Mouse (Mus musculus) forebrain, embryonic 14.5 days (tissue): ENCODE results near the gene Gm4131. TPM values are rescaled to one million over a fixed set of nuclear protein-coding genes. Genes with fewer than 3 reads are reported as not detected.

Source experiments
- ATAC-seq: fragments of 200-750 bp; cut with Nextera tagmentation; 2 replicates; pipeline ENCODE4 v1.8.0; 2017; ENCODE audit warnings: mild to moderate bottlenecking, moderate library complexity
- DNase-seq: peaks from one replicate; pipeline ENCODE4 v3.0.0-alpha.2; 2015; ENCODE audit warnings: low spot score
- H3K27ac ChIP-seq: fragments of 300-500 bp; sonication (generic); 2 replicates; pipeline ENCODE4 v1.5.1; 2014; ENCODE audit warnings: low read depth, mild to moderate bottlenecking, control low read depth, low read length, moderate library complexity
- H3K27me3 ChIP-seq: fragments of 300-500 bp; sonication (generic); replicated peaks from 2 replicates; pipeline ENCODE4 v1.6.1; 2014; ENCODE audit warnings: low read length, control low read depth, mixed read lengths; ENCODE audit not compliant: control insufficient read depth, insufficient read depth
- H3K36me3 ChIP-seq: fragments of 300-500 bp; sonication (generic); 2 replicates; pipeline ENCODE4 v1.6.1; 2014; ENCODE audit warnings: low read length, control low read depth; ENCODE audit not compliant: control insufficient read depth, insufficient read depth
- H3K4me1 ChIP-seq: fragments of 300-500 bp; sonication (generic); 2 replicates; pipeline ENCODE4 v1.6.1; 2014; ENCODE audit warnings: antibody characterized with exemption, low read length, control low read depth; ENCODE audit not compliant: control insufficient read depth, insufficient read depth
- H3K4me2 ChIP-seq: fragments of 300-500 bp; sonication (generic); 2 replicates; pipeline ENCODE4 v1.6.1; 2014; ENCODE audit warnings: mild to moderate bottlenecking, control low read depth, low read length
- H3K4me3 ChIP-seq: fragments of 300-500 bp; sonication (generic); 2 replicates; pipeline ENCODE4 v1.5.1; 2014; ENCODE audit warnings: low read depth, low read length, control low read depth
- H3K9ac ChIP-seq: fragments of 300-500 bp; sonication (generic); 2 replicates; pipeline ENCODE4 v1.6.1; 2014; ENCODE audit warnings: mild to moderate bottlenecking, low read length, control low read depth, moderate library complexity
- H3K9me3 ChIP-seq: fragments of 300-500 bp; sonication (generic); replicated peaks from 2 replicates; pipeline ENCODE4 v1.6.1; 2016; ENCODE audit warnings: low read length, control low read depth, mixed read lengths; ENCODE audit not compliant: control insufficient read depth
- WGBS: fragments of 180-500 bp; shearing (Covaris S2); extraction: QIAGEN DNeasy Blood & Tissue Kit; methylation state at CpG from one replicate; pipeline ENCODE4 v1.1.7; 2014; 5-methylcytosine and 5-hydroxymethylcytosine counted together
- polyA plus RNA-seq: library from polyadenylated mRNA; unstranded; fragments of >200 nt; fragmentation: Nextera tagmentation; extraction: Ambion mirVana; gene quantifications from 2 replicates; pipeline ENCODE4 v1.2.1, GENCODE M21; 2014

Gene Gm4131
- polyA plus RNA-seq, 1 experiment from 2014 or later = not detected

DNA sequence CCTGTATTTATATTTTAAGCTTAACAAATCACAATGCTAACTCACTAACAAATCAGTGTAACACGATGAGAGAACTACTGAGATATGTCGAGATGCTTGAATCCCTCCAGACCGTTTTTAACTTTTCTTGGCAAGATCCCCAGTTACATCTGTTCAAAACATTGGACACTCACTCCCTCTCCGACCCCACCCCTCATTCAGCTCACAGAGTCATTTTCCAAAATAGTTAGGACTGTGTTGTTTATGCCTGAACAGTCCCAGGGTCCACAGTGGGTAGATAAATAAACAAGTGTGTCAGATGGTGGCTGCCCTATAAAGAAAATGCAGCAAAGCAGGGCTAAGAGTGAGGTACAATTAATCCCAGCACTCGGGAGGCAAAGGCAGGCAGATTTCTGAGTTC, 29.7 kb downstream of the Gm4131 start:
- no peak overlapping the region for H3K9ac ChIP-seq
- ATAC-seq = no peak
- DNase-seq = no peak
- no peaks in the 10 kb centered on the region for H3K9me3 ChIP-seq
- H3K27ac ChIP-seq = no peak overlapping the region
- WGBS = 80% methylated on average over 5 of the region's 5 CpGs
- no peak overlapping the region for H3K4me2 ChIP-seq
- H3K4me3 ChIP-seq = no peak overlapping the region
- H3K27me3 ChIP-seq = no peaks in the 10 kb centered on the region
- no peaks in the 10 kb centered on the region for H3K36me3 ChIP-seq
- no peaks in the 10 kb centered on the region for H3K4me1 ChIP-seq

DNA sequence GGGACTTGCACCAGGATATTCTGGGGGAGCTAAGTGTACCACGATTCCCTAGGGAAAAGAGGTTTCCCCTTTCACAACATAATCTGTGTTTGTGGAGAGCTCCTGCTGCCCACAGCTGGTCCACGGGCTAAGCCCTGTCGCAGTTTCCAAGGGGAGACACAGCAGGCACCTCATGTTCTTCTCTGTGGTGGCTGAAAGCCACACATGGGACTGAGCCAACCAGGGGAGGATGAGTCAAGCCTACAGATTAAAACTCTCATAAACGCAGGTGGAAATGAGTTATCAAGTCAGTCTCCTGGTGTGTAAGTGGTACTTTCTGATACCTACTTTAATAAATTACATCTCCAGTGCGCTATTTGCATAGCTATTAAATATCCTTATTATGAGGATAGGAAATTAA, 30.6 kb downstream of the Gm4131 start:
- Histone ChIP-seq H3K27ac (no peak overlapping the region), H3K4me3 (no peak overlapping the region), H3K4me1 (no peaks in the 10 kb centered on the region), H3K27me3 (no peaks in the 10 kb centered on the region), H3K9ac (no peak overlapping the region), H3K4me2 (no peak overlapping the region), H3K36me3 (no peaks in the 10 kb centered on the region), H3K9me3 (no peaks in the 10 kb centered on the region)
- WGBS = 70% methylated on average over 5 of the region's 5 CpGs
- no peak for ATAC-seq
- peak; percentile 13 for DNase-seq

DNA sequence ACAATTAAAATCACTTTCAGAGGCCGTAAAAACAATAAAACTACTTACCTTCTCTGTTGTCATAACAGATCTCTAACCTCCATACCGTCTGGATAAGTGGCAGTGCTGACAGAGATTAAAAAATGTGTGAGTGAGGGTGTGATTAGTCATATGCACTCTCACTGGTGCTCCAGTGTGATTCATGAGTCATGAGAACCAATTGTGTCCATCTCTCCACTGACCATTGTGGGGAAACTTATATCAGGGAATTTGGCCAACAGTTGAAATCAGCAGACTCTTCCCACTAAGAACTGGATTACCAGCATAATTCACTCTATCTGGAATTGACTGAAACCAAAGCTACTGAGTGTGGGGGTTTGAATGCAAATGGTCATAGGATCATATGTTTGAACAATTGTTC, 35.8 kb downstream of the Gm4131 start:
- Histone ChIP-seq H3K36me3 (no peaks in the 10 kb centered on the region), H3K4me2 (no peak overlapping the region), H3K9me3 (no peaks in the 10 kb centered on the region), H3K27me3 (no peaks in the 10 kb centered on the region), H3K27ac (no peak overlapping the region), H3K4me1 (no peaks in the 10 kb centered on the region), H3K9ac (no peak overlapping the region), H3K4me3 (no peak overlapping the region)
- DNase-seq (no peak), ATAC-seq (no peak)
- 78% methylated on average over 2 of the region's 2 CpGs for WGBS

DNA sequence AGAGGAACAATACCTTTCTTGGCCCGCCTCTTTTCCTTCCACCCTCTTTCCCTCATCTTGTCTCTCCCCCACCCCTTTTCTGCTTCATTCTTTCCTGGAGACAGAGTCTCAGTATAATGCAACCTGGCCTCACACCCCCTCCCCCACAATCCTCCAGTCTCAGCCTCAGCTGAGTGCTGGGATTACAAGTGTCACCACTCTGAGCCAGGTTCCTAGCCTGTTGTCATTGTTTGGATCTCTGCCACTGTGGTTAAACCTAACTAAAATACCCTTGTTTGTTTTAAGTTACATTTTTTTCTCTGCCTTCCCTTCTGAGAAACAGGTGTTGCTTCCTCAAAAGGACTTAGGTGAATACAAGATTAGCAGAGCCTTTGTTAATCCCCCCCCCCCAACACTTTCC, 53.9 kb downstream of the Gm4131 start:
- Histone ChIP-seq H3K4me1 (no peaks in the 10 kb centered on the region), H3K4me2 (no peak overlapping the region), H3K4me3 (no peak overlapping the region), H3K36me3 (no peaks in the 10 kb centered on the region), H3K9me3 (no peaks in the 10 kb centered on the region), H3K9ac (no peak overlapping the region), H3K27me3 (no peaks in the 10 kb centered on the region), H3K27ac (no peak overlapping the region)
- WGBS = 52% methylated on average over 1 of the region's 1 CpGs
- no peak for ATAC-seq
- DNase-seq = peak; percentile 9

DNA sequence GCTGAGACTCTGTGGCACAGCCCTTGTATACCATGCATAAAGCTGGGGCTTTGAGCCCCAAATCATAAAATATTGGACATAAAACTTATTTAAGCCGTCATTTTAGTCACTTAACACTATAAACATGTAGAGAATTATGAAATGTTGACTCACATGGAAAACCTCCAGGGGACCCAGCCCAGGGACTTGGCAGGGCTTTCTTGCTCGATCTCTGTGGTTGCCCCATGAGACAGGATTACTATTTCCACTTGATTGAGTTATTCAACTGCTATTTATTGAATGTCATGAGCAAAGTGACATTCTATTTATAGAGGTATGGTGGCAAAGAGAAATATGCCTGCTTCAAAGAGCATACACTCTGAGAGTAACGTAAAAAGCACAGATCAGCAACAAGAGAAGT, 57.4 kb downstream of the Gm4131 start:
- no peaks in the 10 kb centered on the region for H3K4me1 ChIP-seq
- H3K9me3 ChIP-seq = no peaks in the 10 kb centered on the region
- H3K4me2 ChIP-seq = no peak overlapping the region
- DNase-seq (no peak), ATAC-seq (no peak)
- no peak overlapping the region for H3K9ac ChIP-seq
- H3K36me3 ChIP-seq = no peaks in the 10 kb centered on the region
- whole genome bisulfite sequencing = 70% methylated on average over 3 of the region's 3 CpGs
- H3K27ac ChIP-seq = no peak overlapping the region
- no peaks in the 10 kb centered on the region for H3K27me3 ChIP-seq
- no peak overlapping the region for H3K4me3 ChIP-seq

DNA sequence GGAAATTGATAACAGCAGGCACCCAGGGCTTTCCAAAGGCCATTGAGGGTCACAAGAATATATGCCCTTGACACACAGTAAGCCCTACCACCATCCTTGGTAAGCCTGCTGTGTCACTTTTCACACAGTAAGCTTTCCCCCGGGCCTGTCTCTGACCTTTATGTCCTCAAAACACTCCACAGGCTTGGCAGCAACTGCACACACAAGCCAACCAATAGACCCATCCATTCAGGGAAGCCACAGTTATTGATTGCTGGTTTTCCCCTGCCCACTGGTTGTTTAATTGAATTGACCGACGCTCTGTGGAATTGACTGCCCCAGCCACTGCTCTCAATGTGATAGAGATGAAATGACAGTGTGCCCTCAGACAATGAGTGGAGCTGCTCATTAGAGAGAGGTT, 60.5 kb downstream of the Gm4131 start:
- WGBS = 82% methylated on average over 3 of the region's 3 CpGs
- H3K9me3 ChIP-seq = no peaks in the 10 kb centered on the region
- H3K4me2 ChIP-seq = no peak overlapping the region
- DNase-seq (no peak), ATAC-seq (no peak)
- H3K9ac ChIP-seq = no peak overlapping the region
- no peak overlapping the region for H3K4me3 ChIP-seq
- no peak overlapping the region for H3K27ac ChIP-seq
- H3K4me1 ChIP-seq = no peaks in the 10 kb centered on the region
- H3K27me3 ChIP-seq = no peaks in the 10 kb centered on the region
- H3K36me3 ChIP-seq = no peaks in the 10 kb centered on the region

DNA sequence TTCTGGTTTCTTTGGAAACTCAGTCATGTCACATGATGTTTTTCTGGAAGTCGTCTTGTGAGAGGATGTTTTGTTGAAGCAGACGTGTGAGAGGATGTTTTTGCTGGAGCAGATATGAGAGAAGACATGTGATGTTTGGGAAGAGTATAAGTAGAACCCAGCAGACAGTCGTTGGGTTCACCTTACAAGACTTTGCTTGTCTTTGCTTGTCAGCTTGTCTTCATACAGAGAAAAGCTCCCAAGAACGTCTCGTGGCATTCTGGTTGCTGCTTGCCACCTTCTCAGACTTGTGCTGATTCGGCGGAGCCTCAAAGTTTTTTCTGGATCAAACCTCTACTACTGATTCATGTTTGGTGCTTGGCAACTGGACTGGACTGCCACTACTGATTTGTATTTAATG, 69.3 kb downstream of the Gm4131 start:
- Histone ChIP-seq H3K4me1 (no peaks in the 10 kb centered on the region), H3K4me3 (no peak overlapping the region), H3K27ac (no peak overlapping the region), H3K9me3 (no peaks in the 10 kb centered on the region), H3K27me3 (no peaks in the 10 kb centered on the region), H3K36me3 (no peaks in the 10 kb centered on the region), H3K9ac (no peak overlapping the region), H3K4me2 (no peak overlapping the region)
- no peak for DNase-seq
- 87% methylated on average over 7 of the region's 7 CpGs for WGBS
- ATAC-seq = no peak

DNA sequence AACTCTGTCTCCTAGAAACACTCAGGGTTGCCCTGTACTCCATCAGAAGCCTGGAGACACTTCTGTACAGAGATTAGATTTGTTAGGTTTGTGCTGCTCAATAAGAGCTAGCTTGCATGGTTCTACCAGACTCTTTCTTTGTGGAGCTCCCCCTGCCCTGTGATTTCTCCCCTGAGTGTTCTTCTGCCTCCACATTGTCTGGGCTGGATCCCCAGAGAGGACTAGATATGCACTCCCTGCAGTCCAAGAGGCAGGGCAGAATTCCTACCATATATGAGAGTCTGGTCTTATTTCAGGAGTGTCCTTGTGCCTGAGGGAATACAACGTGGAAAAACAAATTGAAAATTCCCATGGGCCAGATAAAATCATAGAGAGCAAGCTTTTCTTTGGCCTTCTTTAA, 70.2 kb downstream of the Gm4131 start:
- ATAC-seq = no peak
- H3K4me2 ChIP-seq = no peak overlapping the region
- no peak overlapping the region for H3K9ac ChIP-seq
- no peaks in the 10 kb centered on the region for H3K36me3 ChIP-seq
- WGBS = 66% methylated on average over 1 of the region's 1 CpGs
- no peaks in the 10 kb centered on the region for H3K9me3 ChIP-seq
- no peak for DNase-seq
- H3K4me1 ChIP-seq = no peaks in the 10 kb centered on the region
- no peak overlapping the region for H3K27ac ChIP-seq
- no peaks in the 10 kb centered on the region for H3K27me3 ChIP-seq
- no peak overlapping the region for H3K4me3 ChIP-seq

DNA sequence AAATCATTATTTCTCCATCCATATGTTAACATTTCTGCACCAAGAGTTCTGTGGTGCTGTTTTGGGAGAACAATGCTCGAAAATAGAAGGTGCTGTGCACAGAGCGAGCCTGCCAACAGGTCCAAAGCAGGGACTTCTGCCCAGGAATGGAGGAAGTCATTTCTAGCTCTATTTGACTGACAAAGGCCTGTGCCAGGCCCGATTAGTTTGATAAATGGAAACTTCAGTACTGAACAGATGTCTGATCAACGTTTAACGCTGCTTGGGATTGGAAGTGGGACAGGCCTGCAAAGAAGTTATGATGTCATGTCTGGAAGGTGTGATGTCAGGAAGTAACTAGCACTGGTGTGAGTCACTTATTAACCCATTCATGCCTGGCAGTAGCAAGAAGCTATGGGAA, 73.3 kb downstream of the Gm4131 start:
- ATAC-seq (no peak), DNase-seq (no peak)
- H3K4me3 ChIP-seq = no peak overlapping the region
- WGBS = 66% methylated on average over 5 of the region's 5 CpGs
- H3K9ac ChIP-seq = no peak overlapping the region
- no peaks in the 10 kb centered on the region for H3K4me1 ChIP-seq
- H3K36me3 ChIP-seq = no peaks in the 10 kb centered on the region
- H3K9me3 ChIP-seq = no peaks in the 10 kb centered on the region
- H3K27ac ChIP-seq = no peak overlapping the region
- no peak overlapping the region for H3K4me2 ChIP-seq
- no peaks in the 10 kb centered on the region for H3K27me3 ChIP-seq
